Mouse (Mus musculus): ENCODE results near the gene Poldip3. TPM values are rescaled to one million over a fixed set of nuclear protein-coding genes. Genes with fewer than 3 reads are reported as not detected.

Gene Poldip3
- polyA plus RNA-seq, 1 experiment = 219 TPM

DNA sequence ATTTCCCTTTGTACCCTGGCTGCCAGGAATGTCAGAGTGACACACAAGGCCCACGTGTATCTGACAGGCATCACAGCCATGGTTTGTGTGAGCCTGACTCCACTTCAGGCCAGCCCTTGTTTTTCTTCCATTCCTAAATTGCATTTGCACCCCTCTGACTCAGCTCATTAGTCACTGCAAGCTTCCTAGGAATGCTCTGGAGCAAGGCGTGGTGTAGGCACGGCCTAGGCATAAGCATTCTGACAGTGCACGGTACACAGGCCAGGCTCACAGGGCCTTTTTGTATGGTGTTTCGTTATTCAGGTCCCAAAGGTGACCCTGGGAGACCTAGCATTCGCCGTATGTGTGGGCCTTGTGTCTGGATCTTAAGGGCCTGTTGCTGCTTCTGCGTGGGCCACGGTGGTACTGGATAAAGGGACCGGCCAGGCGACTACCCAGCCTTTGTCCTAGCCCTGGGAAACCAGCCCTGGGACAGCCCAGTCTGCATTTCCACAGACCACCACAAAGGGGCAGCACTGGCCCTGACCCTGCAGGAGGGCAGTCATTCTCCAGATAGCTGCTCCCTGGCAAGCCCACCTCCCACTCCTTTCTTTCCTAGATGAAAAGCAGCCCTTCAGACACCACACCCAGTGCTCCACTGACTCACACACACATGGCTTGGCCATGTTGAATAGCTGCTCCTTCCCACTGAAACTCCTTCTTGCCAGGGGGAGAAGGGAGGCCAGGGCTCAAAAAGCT lies 7.9 kb upstream of the Poldip3 start:
- no peak for TF ChIP-seq GATA1 (IDR thresholded peaks at IDR 0.05; ENCODE audit: low read length)

DNA sequence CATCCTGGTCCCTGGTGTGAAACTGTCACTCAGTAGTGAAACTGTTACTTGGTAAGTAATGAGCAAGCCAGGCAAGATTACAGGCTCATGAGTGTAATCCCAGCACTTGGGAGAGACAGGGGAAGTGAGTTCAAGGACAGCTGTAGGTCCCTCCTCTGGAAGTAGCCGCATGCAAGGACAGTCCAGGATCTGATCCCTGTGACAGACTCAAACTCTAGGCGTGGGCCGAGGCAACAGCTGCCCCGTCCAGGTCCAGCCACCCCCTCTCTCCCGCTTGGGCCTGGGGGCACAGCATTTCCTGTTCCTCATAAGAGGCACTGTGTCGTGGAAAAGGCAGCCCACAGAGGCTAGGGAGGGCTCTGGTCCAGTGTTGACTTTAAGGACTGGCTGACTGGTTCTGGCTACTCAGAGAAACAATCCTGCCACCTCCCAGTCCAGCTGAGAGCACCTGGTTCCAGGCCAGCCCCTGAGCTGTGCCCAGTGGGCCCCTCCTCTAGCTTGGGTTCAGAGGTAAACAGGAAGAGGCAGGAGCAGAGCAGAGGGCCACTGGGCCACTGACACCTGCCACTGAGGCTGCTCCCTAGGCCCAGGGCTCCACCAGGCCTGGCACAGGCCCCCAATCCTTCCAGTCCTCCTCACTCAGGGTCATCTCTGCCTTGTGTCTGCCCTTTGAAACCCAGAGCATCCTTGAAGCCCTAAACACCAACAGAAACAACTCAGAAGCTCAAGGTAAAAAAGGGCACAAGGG lies 6.7 kb upstream of the Poldip3 start:
- TF ChIP-seq GATA1 (IDR thresholded peaks at IDR 0.05; ENCODE audit: low read length) = no peak

DNA sequence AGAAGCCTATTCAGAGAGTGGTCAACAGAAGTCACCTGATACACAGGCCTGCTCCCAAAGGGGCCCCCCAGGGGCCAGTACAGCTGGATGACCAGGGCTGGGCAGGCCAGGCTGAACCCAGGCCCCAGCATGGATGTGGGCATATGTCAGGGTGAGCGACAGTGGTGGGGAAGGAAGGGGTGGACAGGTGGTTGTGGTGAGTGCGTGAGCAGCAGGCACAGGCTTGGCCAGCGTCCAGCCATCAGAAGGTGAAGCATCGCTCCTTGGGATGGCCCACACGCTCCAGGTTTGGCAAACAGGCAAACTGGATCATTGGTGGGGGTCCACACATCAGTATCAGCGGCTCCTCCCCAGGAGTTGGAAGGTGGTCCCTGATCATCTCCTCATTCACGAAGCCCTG lies 5.1 kb upstream of the Poldip3 start:
- no peak for TF ChIP-seq GATA1 (IDR thresholded peaks at IDR 0.05; ENCODE audit: low read length)

DNA sequence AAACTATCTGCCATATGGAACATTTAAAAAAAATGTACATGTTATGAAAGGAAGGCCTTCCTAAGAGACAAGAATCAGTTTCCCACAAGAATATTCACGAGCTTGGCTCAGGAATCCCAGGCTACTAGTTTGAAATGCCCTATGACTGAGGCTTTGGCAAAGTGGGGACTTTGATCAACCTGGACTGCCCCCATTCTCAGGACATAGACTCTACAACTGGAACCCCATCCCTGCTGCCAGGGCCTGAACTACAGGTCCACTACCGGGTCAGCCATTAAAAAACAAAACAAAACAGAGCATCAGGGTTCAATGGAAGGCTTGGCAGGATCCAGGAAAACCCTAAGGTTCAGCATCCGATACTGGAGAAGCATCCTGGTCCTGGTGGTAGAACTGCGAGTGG lies 1.5 kb upstream of the Poldip3 start:
- no peak for TF ChIP-seq GATA1 (IDR thresholded peaks at IDR 0.05; ENCODE audit: low read length)

DNA sequence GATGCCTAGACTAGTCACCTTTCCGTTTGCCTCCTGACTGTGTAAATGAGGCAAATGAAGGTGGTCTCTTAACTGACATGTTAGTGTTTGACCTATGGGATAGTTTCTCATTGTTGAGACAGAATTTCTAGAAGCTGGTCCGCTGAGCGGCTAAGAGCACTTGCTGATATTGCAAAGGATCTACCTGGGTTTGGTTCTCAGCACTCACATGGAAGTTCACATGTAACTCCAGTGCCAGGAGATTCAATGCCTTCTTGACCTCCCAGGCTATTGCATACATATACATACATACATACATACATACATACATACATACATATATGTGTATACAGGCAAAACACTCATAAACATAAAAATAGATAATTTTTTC lies 874 bp upstream of the Poldip3 start:
- no peak for TF ChIP-seq GATA1 (IDR thresholded peaks at IDR 0.05; ENCODE audit: low read length)

DNA sequence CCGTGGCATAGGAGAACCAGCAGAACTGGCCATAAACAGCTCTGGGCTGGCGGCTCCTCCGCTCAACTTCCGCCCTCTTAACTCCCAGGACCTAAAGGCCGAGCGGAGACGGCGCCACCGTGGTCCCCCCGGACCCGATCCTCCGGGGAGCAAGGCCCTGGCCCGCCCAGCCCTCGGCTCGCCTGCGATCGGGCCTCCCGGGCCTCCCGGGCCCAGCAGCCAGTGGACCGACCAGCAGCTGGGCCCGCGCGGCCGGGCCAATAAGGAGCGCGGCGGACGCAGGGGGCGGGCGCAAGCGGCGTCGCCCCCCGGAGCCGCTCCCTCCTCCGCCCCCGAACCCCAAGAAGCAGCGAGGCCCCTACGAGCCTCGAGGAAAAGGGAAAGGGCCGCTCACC lies 386 bp downstream of the Poldip3 start:
- TF ChIP-seq GATA1 (IDR thresholded peaks at IDR 0.05; ENCODE audit: low read length) = no peak

DNA sequence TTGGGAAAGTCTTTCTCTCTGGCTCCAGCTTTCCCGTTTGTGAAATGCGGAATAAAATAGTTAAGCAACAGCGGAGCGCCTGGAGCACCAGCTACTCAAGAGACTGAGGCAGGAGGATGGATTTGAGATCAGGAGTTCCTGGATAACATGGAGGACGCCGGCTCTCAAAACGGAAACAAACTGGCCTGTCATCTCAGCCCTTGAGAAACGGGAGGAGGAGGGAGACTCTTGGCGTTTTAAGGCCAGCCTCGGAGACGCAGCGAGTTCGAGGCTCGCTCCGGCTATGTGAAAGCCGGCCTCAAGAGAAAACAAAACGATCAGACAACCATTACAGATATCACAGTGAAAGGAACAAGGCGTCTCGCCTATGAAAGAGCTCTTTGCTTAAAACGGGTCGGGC lies 789 bp downstream of the Poldip3 start:
- TF ChIP-seq GATA1 (IDR thresholded peaks at IDR 0.05; ENCODE audit: low read length) = no peak

DNA sequence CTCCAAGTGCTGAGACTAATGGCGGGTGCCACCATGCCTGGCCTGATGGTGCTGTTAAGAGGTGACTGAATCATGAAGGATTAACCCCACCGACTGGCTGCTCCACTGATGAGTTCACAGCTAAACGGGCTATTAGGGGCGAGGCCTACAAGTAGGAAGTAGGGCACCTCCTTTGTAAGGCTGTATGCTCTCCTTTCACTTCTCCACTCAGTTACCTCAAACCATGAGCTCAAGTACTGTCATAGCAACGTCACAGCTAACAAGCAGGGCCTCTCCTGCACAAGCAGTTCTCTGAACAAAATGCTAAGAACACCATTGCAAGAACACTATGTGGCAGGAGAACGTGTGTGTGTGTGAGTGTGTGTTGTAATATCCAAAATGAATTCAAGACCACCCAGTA lies 3.6 kb downstream of the Poldip3 start:
- no peak for TF ChIP-seq GATA1 (IDR thresholded peaks at IDR 0.05; ENCODE audit: low read length)

DNA sequence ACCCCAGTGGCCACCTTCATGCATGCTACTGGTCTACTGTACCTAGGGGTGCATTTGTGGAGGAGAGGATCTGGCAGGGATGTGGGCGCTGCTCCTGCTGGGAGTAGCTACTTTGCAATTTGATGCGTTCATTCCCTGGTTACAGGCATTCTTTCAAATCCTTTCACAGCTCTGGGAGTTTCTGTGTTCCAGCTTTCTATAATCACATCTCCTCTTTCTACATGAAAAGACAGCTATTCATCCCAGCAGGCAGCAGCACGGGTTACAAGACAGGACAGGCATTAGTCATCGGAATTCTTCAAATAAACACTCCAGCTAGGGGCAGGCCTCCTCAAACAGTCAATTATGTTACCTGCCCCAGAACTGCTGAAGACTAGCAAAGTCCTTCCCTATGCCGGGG lies 6.3 kb downstream of the Poldip3 start:
- no peak for TF ChIP-seq GATA1 (IDR thresholded peaks at IDR 0.05; ENCODE audit: low read length)

DNA sequence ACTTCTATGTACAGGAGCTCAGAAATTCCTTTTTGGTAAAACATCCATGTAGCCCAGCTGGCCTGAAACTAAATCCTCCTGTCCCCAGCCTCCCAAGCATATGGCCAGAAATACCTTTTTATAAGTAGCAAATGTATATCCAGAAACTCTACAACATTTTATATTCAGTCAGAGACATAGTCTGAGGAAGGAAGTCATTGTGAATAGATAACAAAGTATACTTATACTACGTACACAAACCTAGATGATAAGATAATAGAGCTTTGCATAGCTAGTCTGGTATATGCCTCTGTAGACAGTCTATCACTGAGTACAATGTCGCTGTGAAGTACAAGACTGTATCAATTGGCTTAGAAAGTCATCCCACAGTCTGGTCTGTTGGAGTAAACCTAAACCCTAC lies 13.5 kb downstream of the Poldip3 start:
- no peak for TF ChIP-seq GATA1 (IDR thresholded peaks at IDR 0.05; ENCODE audit: low read length)

DNA sequence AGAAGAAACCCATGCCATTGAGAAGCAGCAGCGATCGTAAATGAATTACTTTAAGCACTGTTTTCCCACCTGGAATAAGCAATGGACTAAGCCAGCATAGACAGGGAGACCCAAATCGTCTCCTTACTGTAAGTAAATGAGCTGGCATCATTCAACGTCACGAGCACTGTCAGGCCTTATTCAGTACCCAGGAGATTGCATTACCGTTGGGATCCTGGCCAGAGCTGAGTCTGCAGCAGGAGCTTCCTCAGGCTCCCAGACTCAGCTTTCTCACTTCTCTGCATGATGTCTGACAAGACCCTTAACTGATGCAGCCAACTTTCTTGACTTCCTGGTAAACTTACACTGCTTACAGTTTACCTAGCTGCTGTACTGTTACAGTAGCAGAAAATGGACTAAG lies 14.5 kb downstream of the Poldip3 start:
- no peak for TF ChIP-seq GATA1 (IDR thresholded peaks at IDR 0.05; ENCODE audit: low read length)

DNA sequence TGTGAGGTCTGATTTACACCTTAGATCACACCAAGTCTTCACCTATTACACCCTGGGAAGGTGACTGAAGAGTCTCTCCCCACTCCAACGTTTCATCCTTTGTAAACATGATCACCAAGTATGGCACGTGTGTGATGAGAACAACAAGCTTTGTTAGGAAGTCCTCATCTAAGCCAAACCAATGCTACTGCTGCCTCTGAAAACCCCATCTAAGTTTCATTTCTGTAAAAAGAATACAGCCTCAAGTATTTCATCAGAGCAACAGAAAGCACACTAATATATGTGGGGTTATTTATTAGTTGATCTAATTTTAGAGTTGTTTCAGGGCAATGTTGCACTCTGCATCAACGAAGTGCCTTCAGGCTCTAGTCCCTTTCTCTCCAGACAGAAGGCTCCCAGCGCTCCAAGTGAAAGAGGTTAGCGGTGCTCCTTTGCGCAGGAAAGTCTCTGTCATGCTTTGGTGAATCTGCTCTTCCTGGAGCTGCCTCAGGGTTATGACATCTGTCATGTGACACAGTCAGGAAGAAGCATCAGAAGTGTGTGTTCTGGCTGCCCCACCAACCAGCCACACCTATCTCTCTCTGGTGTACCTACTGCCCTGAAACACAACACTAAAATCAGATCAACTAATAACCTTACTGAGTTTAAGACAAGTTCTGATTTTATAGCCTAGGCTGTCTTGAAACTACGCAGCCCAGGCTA lies 19.5 kb downstream of the Poldip3 start:
- TF ChIP-seq GATA1 (IDR thresholded peaks at IDR 0.05; ENCODE audit: low read length) = no peak

DNA sequence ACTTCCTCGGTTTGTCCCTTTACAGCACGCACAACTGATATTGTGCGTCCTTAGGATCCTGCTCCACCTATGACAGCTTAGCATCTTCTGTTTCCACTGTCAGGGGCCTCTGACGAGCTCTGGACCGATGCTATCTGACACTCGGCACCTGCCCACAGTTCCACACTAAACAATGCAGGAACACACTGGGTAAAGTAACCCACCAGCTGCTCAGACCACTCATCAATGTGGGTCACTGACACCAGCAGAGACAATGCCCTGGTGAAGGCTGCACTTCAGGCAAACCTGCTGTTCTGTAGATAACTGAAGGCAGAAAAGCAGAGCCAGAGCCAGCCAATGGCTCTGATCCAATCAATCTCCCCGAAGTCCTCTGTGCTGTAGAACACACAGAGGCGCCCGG lies 22.6 kb downstream of the Poldip3 start:
- TF ChIP-seq GATA1 (IDR thresholded peaks at IDR 0.05; ENCODE audit: low read length) = no peak

DNA sequence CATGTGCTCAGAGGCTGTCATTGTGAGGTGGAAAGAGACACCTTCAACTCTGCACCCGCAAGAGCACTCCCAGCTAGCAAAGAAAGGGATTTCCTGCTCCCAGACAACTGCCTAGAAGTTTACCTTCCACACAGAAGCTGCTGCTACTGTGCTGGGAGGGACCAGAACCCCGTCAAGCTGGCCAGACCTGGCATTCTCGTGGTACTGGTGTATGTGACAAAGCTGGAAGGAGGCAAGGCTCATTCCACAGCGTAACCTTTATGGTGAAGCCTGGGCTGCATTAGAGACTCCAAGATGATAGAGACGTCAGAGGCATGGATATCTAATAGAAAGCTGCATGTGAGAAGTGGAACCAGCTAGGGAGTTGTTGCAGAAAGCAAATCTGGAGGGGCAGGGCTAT lies 24.6 kb downstream of the Poldip3 start:
- no peak for TF ChIP-seq GATA1 (IDR thresholded peaks at IDR 0.05; ENCODE audit: low read length)

DNA sequence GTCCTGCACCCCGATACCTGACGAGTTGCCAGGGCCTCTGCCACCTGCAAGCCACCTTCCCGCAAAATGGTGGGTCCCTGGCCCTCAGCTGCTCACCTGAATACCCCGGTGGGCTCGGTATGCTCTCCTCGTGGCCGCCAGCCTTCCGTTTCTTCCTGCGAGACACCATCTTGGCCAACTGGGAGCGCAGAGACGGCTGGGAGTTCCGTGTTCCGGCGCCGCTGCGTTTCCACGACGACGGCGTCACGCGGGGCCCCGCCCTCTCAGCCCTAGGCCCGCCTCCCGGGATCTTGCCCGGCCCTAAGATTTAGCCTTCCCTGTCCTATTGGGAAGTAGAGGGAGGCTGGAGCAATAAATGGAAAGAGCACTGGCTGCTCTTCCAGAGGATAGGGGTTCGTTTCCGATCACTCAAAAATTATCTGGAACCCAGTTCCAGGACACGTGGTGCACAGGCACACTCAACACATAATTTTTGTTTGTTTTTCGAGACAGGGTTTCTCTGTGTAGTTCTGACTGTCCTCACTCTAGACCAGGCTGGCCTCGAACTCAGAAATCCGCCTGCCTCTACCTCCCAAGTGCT lies 26.5 kb downstream of the Poldip3 start, which contains the start of gene Rrp7a:
Gene Rrp7a, minus strand, starts transcription at position 236 of the 580 bp plus-strand sequence.
- TF ChIP-seq GATA1 (IDR thresholded peaks at IDR 0.05; ENCODE audit: low read length) = no peak
